Mouse (Mus musculus) liver, postnatal 0 days (tissue): ENCODE results near the gene Gm17622. TPM values are rescaled to one million over a fixed set of nuclear protein-coding genes. Genes with fewer than 3 reads are reported as not detected.

Experiments used
- ATAC-seq: fragments of 200-750 bp; cut with Nextera tagmentation; 2 replicates; pipeline ENCODE4 v1.8.0; 2017; ENCODE audit warnings: mild to moderate bottlenecking, moderate library complexity
- DNase-seq: peaks from one replicate; pipeline ENCODE4 v3.0.0-alpha.2; 2016
- H3K27ac ChIP-seq: fragments of 300-500 bp; sonication (generic); 2 replicates; pipeline ENCODE4 v1.5.1; 2014; ENCODE audit warnings: antibody characterized with exemption, moderate library complexity, mild to moderate bottlenecking, low read depth
- H3K27me3 ChIP-seq: fragments of 300-500 bp; sonication (generic); 2 replicates; pipeline ENCODE4 v1.6.1; 2014; ENCODE audit warnings: low read length, control low read depth, mixed read lengths; ENCODE audit not compliant: insufficient read depth
- H3K36me3 ChIP-seq: fragments of 300-500 bp; sonication (generic); replicated peaks from 2 replicates; pipeline ENCODE4 v1.6.1; 2014; ENCODE audit warnings: mild to moderate bottlenecking, control low read depth, low read length, moderate library complexity, mixed read lengths; ENCODE audit not compliant: insufficient read depth
- H3K4me1 ChIP-seq: fragments of 300-500 bp; sonication (generic); 2 replicates; pipeline ENCODE4 v1.6.1; 2014; ENCODE audit warnings: antibody characterized with exemption, mild to moderate bottlenecking, control low read depth; ENCODE audit not compliant: insufficient read depth
- H3K4me2 ChIP-seq: fragments of 300-500 bp; sonication (generic); 2 replicates; pipeline ENCODE4 v1.6.1; 2014; ENCODE audit warnings: low read depth, mild to moderate bottlenecking, low read length, moderate library complexity, mixed read lengths
- H3K4me3 ChIP-seq: fragments of 300-500 bp; sonication (generic); 2 replicates; pipeline ENCODE4 v1.5.1; 2014; ENCODE audit warnings: low read depth, low read length
- H3K9ac ChIP-seq: fragments of 300-500 bp; sonication (generic); replicated peaks from 2 replicates; pipeline ENCODE4 v1.6.1; 2014; ENCODE audit warnings: mild to moderate bottlenecking, moderate library complexity
- H3K9me3 ChIP-seq: fragments of 300-500 bp; sonication (generic); 2 replicates; pipeline ENCODE4 v1.6.1; 2016; ENCODE audit warnings: mild to moderate bottlenecking, control low read depth, low read length, mixed read lengths
- CTCF ChIP-seq: sonication (generic); IDR thresholded peaks from 2 replicates; pipeline ENCODE4 v1.5.1; 2016; ENCODE audit warnings: antibody characterized with exemption, low read depth
- EP300 ChIP-seq: IDR thresholded peaks from 2 replicates; pipeline ENCODE4 v1.6.1; 2016; ENCODE audit warnings: antibody characterized with exemption, low read depth, mild to moderate bottlenecking
- WGBS: fragments of 180-500 bp; shearing (Covaris S2); extraction: QIAGEN DNeasy Blood & Tissue Kit; methylation state at CpG from one replicate; pipeline ENCODE4 v1.1.7; 2014; ENCODE audit not compliant: insufficient replicate concordance; 5-methylcytosine and 5-hydroxymethylcytosine counted together
- polyA plus RNA-seq: library from polyadenylated mRNA; unstranded; fragments of >200 nt; fragmentation: Nextera tagmentation; extraction: Ambion mirVana; gene quantifications from 2 replicates; pipeline ENCODE4 v1.2.1, GENCODE M21; 2015

Gm17622 gene
- polyA plus RNA-seq, 1 experiment from 2014 or later: not detected

DNA sequence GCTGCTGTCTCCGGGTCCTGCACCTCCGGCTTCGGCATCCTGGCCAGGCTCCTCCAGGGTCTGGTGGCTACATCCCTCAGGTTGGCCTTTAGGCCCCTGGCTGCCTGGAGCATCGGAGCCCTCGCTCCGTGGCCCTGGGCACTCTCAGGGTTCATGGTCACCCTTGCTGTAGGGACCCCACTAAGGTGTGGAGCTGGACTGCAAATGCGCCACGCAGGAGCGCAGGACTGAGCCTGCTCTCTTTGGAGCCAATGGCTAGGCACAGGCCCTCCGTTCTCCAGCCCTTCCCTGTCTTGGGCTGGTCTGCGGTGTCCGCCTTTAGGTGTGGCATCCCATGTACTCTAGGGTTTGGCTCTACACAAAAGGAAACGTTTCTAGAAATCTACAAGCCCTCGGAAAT lies 19.6 kb upstream of the Gm17622 start, which contains the start of gene Ankdd1b:
Gene Ankdd1b, minus strand, starts transcription at position 242 of the 400 bp plus-strand sequence.
- TF ChIP-seq EP300: no peak
- no peak for TF ChIP-seq CTCF
- no peaks in the 10 kb centered on the region for H3K36me3 ChIP-seq

GRCm38 (mm10) chr13:96477226-96477625 lies 13.3 kb upstream of the Gm17622 start:
- H3K4me3 ChIP-seq: no peak overlapping the region
- TF ChIP-seq EP300 (no peak), CTCF (no peak)
- no peaks in the 10 kb centered on the region for H3K27me3 ChIP-seq
- DNase-seq (no peak), ATAC-seq (no peak)
- H3K4me2 ChIP-seq: no peak overlapping the region
- WGBS: 67% methylated on average over 4 of the region's 4 CpGs
- no peaks in the 10 kb centered on the region for H3K36me3 ChIP-seq
- no peak overlapping the region for H3K27ac ChIP-seq
- no peaks in the 10 kb centered on the region for H3K9me3 ChIP-seq
- H3K9ac ChIP-seq: no peak overlapping the region
- H3K4me1 ChIP-seq: no peaks in the 10 kb centered on the region

More for the DNA sequence above, 19.6 kb upstream of the Gm17622 start, which contains the start of gene Ankdd1b:
- WGBS: 83% methylated on average over 14 of the region's 14 CpGs
- no peak within 1 kb of the TSS for H3K4me3 ChIP-seq
- DNase-seq (no peak), ATAC-seq (no peak)
- H3K4me2 ChIP-seq: no peak within 1 kb of the TSS
- no peaks in the 10 kb centered on the region for H3K4me1 ChIP-seq
- no peak within 1 kb of the TSS for H3K27ac ChIP-seq
- H3K27me3 ChIP-seq: no peaks in the 10 kb centered on the region
- no peak within 1 kb of the TSS for H3K9ac ChIP-seq
- no peaks in the 10 kb centered on the region for H3K9me3 ChIP-seq

DNA sequence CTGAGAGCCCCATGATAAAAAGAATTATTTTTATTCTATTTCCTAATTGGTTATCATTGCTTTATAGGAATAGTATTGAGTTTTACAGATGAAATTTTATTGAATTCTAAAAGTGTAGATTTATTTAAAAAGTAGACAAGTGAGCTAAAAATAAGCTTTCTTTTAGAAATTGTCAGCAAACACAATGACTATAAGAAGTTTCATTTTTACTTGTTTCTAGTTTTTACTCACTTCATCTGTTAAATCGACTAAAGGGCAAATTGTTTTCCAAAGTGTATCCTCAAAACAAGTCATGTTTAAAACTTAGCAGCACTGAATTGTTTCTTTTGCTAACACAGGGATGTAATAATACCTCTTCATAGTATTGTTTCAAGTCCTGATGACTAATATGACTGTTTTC lies 11.5 kb upstream of the Gm17622 start:
- Histone ChIP-seq H3K27me3 (no peaks in the 10 kb centered on the region), H3K4me3 (no peak overlapping the region), H3K27ac (no peak overlapping the region), H3K9me3 (no peaks in the 10 kb centered on the region), H3K9ac (no peak overlapping the region), H3K36me3 (peaks cover 4% of the 10 kb centered on the region), H3K4me2 (no peak overlapping the region), H3K4me1 (no peaks in the 10 kb centered on the region)
- 88% methylated on average over 1 of the region's 1 CpGs for WGBS
- no peak for DNase-seq
- TF ChIP-seq EP300 (no peak), CTCF (no peak)
- ATAC-seq: no peak

GRCm38 (mm10) chr13:96487230-96487629 lies 3.3 kb upstream of the Gm17622 start:
- peaks cover 18% of the 10 kb centered on the region for H3K36me3 ChIP-seq
- 72% methylated on average over 6 of the region's 6 CpGs for WGBS
- H3K9ac ChIP-seq: no peak overlapping the region
- no peak overlapping the region for H3K27ac ChIP-seq
- ATAC-seq: no peak
- no peak overlapping the region for H3K4me3 ChIP-seq
- no peak overlapping the region for H3K4me2 ChIP-seq
- no peak for TF ChIP-seq CTCF
- TF ChIP-seq EP300: no peak
- H3K27me3 ChIP-seq: no peaks in the 10 kb centered on the region
- no peak for DNase-seq
- peaks cover 3% of the 10 kb centered on the region; the same call in 1 of the 2 replicates for H3K9me3 ChIP-seq
- no peaks in the 10 kb centered on the region for H3K4me1 ChIP-seq

DNA sequence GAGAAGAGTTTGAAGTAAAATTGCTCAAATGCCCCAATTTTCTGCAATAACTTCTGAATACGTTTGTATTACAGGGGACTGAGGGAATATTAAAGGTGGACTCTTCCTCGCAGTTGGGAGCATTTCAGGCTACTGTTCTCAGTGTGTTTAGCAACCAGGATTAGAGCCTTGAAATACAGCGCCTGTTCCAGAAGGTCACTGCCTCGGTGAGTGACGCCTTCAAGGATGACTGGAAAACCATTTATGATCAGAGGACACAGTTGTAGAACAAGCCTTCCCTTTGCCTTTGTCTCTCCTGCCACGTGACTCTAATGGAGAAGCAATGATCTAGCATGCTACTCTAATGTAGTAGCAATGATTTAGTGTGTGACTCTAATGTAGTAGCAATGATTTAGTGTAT lies 2.6 kb upstream of the Gm17622 start:
- no peak overlapping the region for H3K9ac ChIP-seq
- no peaks in the 10 kb centered on the region for H3K4me1 ChIP-seq
- H3K36me3 ChIP-seq: peaks cover 14% of the 10 kb centered on the region
- no peak overlapping the region for H3K4me3 ChIP-seq
- no peaks in the 10 kb centered on the region for H3K27me3 ChIP-seq
- peaks cover 3% of the 10 kb centered on the region; the same call in 1 of the 2 replicates for H3K9me3 ChIP-seq
- DNase-seq: no peak
- no peak overlapping the region for H3K4me2 ChIP-seq
- WGBS: 85% methylated on average over 6 of the region's 6 CpGs
- no peak for TF ChIP-seq EP300
- no peak for TF ChIP-seq CTCF
- H3K27ac ChIP-seq: no peak overlapping the region
- ATAC-seq: no peak

DNA sequence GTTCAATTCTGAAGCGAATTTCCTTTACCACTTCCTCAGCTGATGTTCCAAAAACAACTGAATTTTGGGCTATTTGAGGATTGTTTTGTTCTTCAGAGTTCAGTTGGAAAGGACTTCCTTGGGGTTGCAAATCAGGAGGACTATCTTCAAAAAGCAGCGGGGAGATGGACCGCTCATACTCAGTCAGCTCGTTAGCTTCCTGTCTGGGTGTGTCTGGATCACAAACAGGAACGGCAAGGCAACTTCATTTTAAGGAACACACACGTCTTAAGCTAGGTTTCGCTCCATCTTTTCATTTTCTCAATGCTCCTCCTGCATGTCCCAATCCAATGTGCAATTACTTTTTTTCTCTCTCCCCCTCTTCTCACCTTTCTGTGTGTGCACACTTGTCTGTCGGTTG lies 6.1 kb downstream of the Gm17622 start:
- 36% methylated on average over 8 of the region's 8 CpGs for WGBS
- 0 out of 2 replicates have a peak, but pooled peaks cover 6% of the 10 kb centered on the region for H3K36me3 ChIP-seq

More for the DNA sequence above, 6.1 kb downstream of the Gm17622 start:
- Histone ChIP-seq H3K4me3 (no peak overlapping the region), H3K9ac (no peak overlapping the region), H3K4me1 (0 out of 2 replicates have a peak, but pooled peaks cover 3% of the 10 kb centered on the region), H3K9me3 (no peaks in the 10 kb centered on the region), H3K27me3 (no peaks in the 10 kb centered on the region), H3K27ac (no peak overlapping the region), H3K4me2 (0 out of 2 replicates have a peak overlapping the region, but pooled peaks have one; percentile 18)
- DNase-seq: no peak
- ATAC-seq: no peak
- TF ChIP-seq CTCF: no peak
- TF ChIP-seq EP300: no peak; the same call in 1 of the 2 replicates
